Mouse (Mus musculus) bone marrow macrophage, adult 2 months (primary cell): ENCODE measurements around the gene Hist1h3e.
"Not testable (repeated sequence)": the region's sequence is repeated elsewhere in the genome, so short reads cannot be mapped to it uniquely, and the experiment has no call there.

Source experiments
- CTCF ChIP-seq: IDR thresholded peaks from 2 replicates; pipeline ENCODE4 v1.5.1; 2012; ENCODE audit warnings: low read depth, mild to moderate bottlenecking, low read length, moderate library complexity
- POLR2A ChIP-seq: IDR thresholded peaks from 2 replicates; pipeline ENCODE4 v1.6.1; 2012; ENCODE audit warnings: mild to moderate bottlenecking, low read depth, low read length, borderline replicate concordance

DNA sequence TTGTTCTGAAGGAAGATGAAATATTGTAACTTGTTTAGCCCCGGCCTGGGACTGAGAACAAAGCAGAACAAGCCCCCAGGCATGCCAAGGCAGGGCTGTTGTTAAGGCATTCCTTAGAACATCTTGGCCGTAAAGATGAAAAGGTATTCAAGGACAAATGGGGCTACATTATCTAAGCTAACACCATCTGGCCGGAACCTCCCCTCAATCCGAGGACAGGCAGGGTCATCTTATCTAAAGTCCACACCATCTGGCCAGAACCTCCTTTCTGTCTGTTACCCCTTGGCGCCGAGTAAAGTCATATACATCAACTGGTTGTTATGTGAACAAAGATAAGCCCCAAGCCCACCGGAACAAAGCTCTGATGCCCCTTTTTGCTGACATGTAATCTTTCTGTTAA lies 29.7 kb upstream of the Hist1h3e start:
- TF ChIP-seq CTCF, POLR2A: not testable (repeated sequence)
